ENCODE assay signal across 8 mouse cellular contexts in the genomic region with DNA sequence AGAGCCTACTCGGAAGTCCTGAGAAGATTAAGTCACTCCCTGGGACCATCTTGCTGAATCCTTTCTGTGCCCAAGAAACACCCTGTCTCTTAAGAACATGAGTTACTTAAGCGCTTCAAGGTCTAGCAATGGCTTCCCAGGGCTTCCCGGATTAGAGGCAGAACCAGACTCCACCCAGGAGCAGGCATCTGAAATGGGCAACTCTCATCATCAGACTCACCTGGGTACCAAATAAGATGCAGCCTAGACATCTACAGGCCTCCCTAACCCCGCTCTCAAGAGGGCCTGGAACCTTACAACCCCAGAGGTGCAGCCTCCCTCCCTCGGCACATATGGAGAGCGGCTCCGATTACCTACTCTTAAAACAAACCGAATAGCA. TPM values are rescaled to one million over a fixed set of nuclear protein-coding genes. Genes with fewer than 3 reads are reported as not detected.
DNase-seq lines count a peak whose midpoint lies in the region; ATAC-seq and TF ChIP-seq lines count a peak whose summit lies in the region.

No protein-coding gene starts in this region.

- H3K27ac ChIP-seq in heart, embryonic 11.5 days (ENCODE audit: low read depth, low read length): no peak overlapping the region
- no peak overlapping the region; the same call in 1 of the 2 replicates for H3K27ac ChIP-seq in forebrain, embryonic 14.5 days (ENCODE audit: low read depth, low read length)
- peak overlapping the region; percentile 97 for H3K27ac ChIP-seq in liver, embryonic 16.5 days (ENCODE audit: low read length)

- 25% methylated on average over 8 of the region's 8 CpGs for WGBS in heart, embryonic 11.5 days (ENCODE audit: insufficient replicate concordance)
- WGBS in forebrain, embryonic 14.5 days: 15% methylated on average over 8 of the region's 8 CpGs
- WGBS in liver, embryonic 16.5 days (ENCODE audit: insufficient replicate concordance): 36% methylated on average over 8 of the region's 8 CpGs

- H3K9me3 ChIP-seq in heart, embryonic 11.5 days (replicated peaks; ENCODE audit: control insufficient read depth, low read length): no peaks in the 10 kb centered on the region
- no peaks in the 10 kb centered on the region for H3K9me3 ChIP-seq in E14TG2a.4 (ENCODE audit: low read length)
- H3K9me3 ChIP-seq in forebrain, embryonic 14.5 days (replicated peaks; ENCODE audit: control insufficient read depth, low read length): no peaks in the 10 kb centered on the region
- no peaks in the 10 kb centered on the region for H3K9me3 ChIP-seq in liver, embryonic 16.5 days (replicated peaks; ENCODE audit: control insufficient read depth, low read length)

- peak overlapping the region; percentile 24; the same call in 1 of the 2 replicates for H3K9ac ChIP-seq in heart, embryonic 11.5 days (ENCODE audit: low read depth, low read length)
- peak overlapping the region; percentile 95 for H3K9ac ChIP-seq in forebrain, embryonic 14.5 days (ENCODE audit: low read length)
- peak overlapping the region; percentile 90 for H3K9ac ChIP-seq in liver, embryonic 16.5 days (ENCODE audit: low read depth, low read length)

- H3K4me1 ChIP-seq in heart, embryonic 11.5 days (ENCODE audit: control insufficient read depth, insufficient read depth, low read length): peaks cover 28% of the 10 kb centered on the region
- peaks cover 61% of the 10 kb centered on the region for H3K4me1 ChIP-seq in E14TG2a.4 (replicated peaks; ENCODE audit: low read depth, low read length)
- H3K4me1 ChIP-seq in forebrain, embryonic 14.5 days (ENCODE audit: control insufficient read depth, insufficient read depth, low read length): peaks cover 20% of the 10 kb centered on the region
- H3K4me1 ChIP-seq in liver, embryonic 16.5 days (ENCODE audit: control insufficient read depth, low read depth, low read length): peaks cover 70% of the 10 kb centered on the region

- intact Hi-C loops in heart, postnatal 25 days (cut with DNase I): loop anchor here (1.0 to 5.0 kb wide), 6 partner anchors 17 to 183 kb away; no protein-coding TSS in a partner anchor

- H3K27me3 ChIP-seq in heart, embryonic 11.5 days (ENCODE audit: control insufficient read depth, insufficient read depth, low read length): no peaks in the 10 kb centered on the region
- no peaks in the 10 kb centered on the region for H3K27me3 ChIP-seq in E14TG2a.4 (ENCODE audit: insufficient read depth, low read length)
- H3K27me3 ChIP-seq in forebrain, embryonic 14.5 days (replicated peaks; ENCODE audit: control insufficient read depth, insufficient read depth, low read length): no peaks in the 10 kb centered on the region
- H3K27me3 ChIP-seq in liver, embryonic 16.5 days (ENCODE audit: control insufficient read depth, insufficient read depth, low read depth, low read length): no peaks in the 10 kb centered on the region

- no peak for TF ChIP-seq CTCF in E14TG2a.4 (conservative IDR thresholded peaks at IDR 0.05; ENCODE audit: low read length)

- no peaks in the 10 kb centered on the region for H3K36me3 ChIP-seq in heart, embryonic 11.5 days (ENCODE audit: control insufficient read depth, insufficient read depth, low read length)
- H3K36me3 ChIP-seq in E14TG2a.4 (ENCODE audit: insufficient read depth, low read length): peaks cover 15% of the 10 kb centered on the region
- no peaks in the 10 kb centered on the region for H3K36me3 ChIP-seq in forebrain, embryonic 14.5 days (ENCODE audit: control insufficient read depth, insufficient read depth, low read length)
- no peaks in the 10 kb centered on the region for H3K36me3 ChIP-seq in liver, embryonic 16.5 days (ENCODE audit: control insufficient read depth, insufficient read depth)

- peak overlapping the region; percentile 87 for H3K4me2 ChIP-seq in heart, embryonic 11.5 days
- peak overlapping the region; percentile 96 for H3K4me2 ChIP-seq in forebrain, embryonic 14.5 days (ENCODE audit: low read length)
- peak overlapping the region; percentile 100 for H3K4me2 ChIP-seq in liver, embryonic 16.5 days (ENCODE audit: low read depth, low read length)

- no peak for ATAC-seq in heart, embryonic 11.5 days (replicated peaks; ENCODE audit: insufficient number of reproducible peaks, low FRiP score, low TSS enrichment)
- no peak for ATAC-seq in forebrain, embryonic 14.5 days
- no peak for ATAC-seq in liver, embryonic 16.5 days (ENCODE audit: low read depth)

- DNase-seq in heart, postnatal 25 days (ENCODE audit: low spot score): no peak
- DNase-seq in forebrain, embryonic 14.5 days (ENCODE audit: low spot score): no peak
- DNase-seq in right cerebral cortex, postnatal 36 days (ENCODE audit: low spot score in 2 of 2): no peak
- DNase-seq in right cerebral cortex, postnatal 10 days (ENCODE audit: low spot score in 2 of 2): no peak
- DNase-seq in thymus, postnatal 14 days: no peak

- peak overlapping the region; percentile 76 for H3K4me3 ChIP-seq in heart, embryonic 11.5 days (ENCODE audit: low read depth, low read length)
- H3K4me3 ChIP-seq in E14TG2a.4 (replicated peaks; ENCODE audit: low read length): peak overlapping the region; percentile 93
- H3K4me3 ChIP-seq in forebrain, embryonic 14.5 days (ENCODE audit: low read depth, low read length): peak overlapping the region; percentile 97
- H3K4me3 ChIP-seq in liver, embryonic 16.5 days (ENCODE audit: low read depth, low read length): peak overlapping the region; percentile 76

RNA-seq across cellular contexts. Expression of gene Klf13, which starts 2.9 kb away (rescaled TPM):
- polyA plus RNA-seq in heart, embryonic 11.5 days (2014; fragmentation: Nextera tagmentation; extraction: Ambion mirVana): 16.3 and 18.8 TPM in 2 replicates
- 10 to 100 TPM; 43.8 to 63.8 TPM for total RNA-seq in heart, postnatal 25 days (2021)
- polyA plus RNA-seq in forebrain, embryonic 14.5 days (2014; fragmentation: Nextera tagmentation; extraction: Ambion mirVana): 28.2 and 33.2 TPM in 2 replicates
- 15.6 and 16.6 TPM in 2 replicates for polyA plus RNA-seq in liver, embryonic 16.5 days (2015; fragmentation: Nextera tagmentation; extraction: Ambion mirVana)

RNA-seq across cellular contexts. Expression of gene E030018B13Rik, which starts 19.1 kb away (rescaled TPM):
- polyA plus RNA-seq in heart, embryonic 11.5 days (2014; fragmentation: Nextera tagmentation; extraction: Ambion mirVana): not detected in 2 replicates
- total RNA-seq in heart, postnatal 25 days (2021): not detected
- polyA plus RNA-seq in forebrain, embryonic 14.5 days (2014; fragmentation: Nextera tagmentation; extraction: Ambion mirVana): not detected in 2 replicates
- not detected in 2 replicates for polyA plus RNA-seq in liver, embryonic 16.5 days (2015; fragmentation: Nextera tagmentation; extraction: Ambion mirVana)

Comparison
In these comparisons a context has a peak if more than half of its experiments do, and no peak if none do; other contexts are left out.
1. H3K9ac ChIP-seq: peak in every context shown above with its lines; median percentile 95 in forebrain, embryonic 14.5 days; 90 in liver, embryonic 16.5 days; 24 in heart, embryonic 11.5 days.